Mouse (Mus musculus): ENCODE measurements around the gene Bag3. TPM values are rescaled to one million over a fixed set of nuclear protein-coding genes. Genes with fewer than 3 reads are reported as not detected.

Gene Bag3
- polyA plus RNA-seq, 1 experiment = 58.6 TPM

DNA sequence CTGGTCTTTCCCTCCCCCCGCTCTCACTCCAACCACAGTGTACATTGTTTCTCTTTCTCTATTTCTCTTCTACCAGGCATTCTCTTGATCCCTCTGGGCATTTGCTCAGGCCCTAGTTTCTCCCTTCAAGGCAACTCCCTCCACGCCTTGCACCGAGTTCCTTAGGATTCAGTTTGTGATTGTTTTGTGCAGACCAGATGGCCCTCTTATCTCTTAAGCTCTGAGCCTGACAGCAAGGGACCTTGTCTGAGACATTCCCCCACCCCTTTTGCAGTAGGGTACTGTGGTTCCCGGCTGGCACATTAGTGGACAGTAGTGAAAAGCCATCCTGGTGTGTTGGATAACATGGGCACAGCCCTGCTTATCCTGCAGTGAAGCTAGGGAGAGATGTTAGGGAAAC is 19.1 kb downstream of the Bag3 start:
- TF ChIP-seq CTCF (IDR thresholded peaks at IDR 0.05; ENCODE audit: insufficient read depth, low read length) (no peak), POLR2A (IDR thresholded peaks at IDR 0.05; ENCODE audit: borderline replicate concordance, extremely low read depth, low read depth, low read length) (no peak)
- H3K4me1 ChIP-seq (ENCODE audit: control insufficient read depth, insufficient read depth, low read length) = peaks cover 21% of the 10 kb centered on the region
- DNase-seq = no peak
- no peak overlapping the region for H3K4me3 ChIP-seq (replicated peaks; ENCODE audit: extremely low read depth, low read depth, low read length)
- WGBS = 56% methylated on average over 4 of the region's 4 CpGs

- Histone ChIP-seq H3K4me3 (replicated peaks; ENCODE audit: extremely low read depth, low read depth, low read length) (no peak overlapping the region), H3K4me1 (ENCODE audit: control insufficient read depth, insufficient read depth, low read length) (peaks cover 17% of the 10 kb centered on the region)
- 68% methylated on average over 14 of the region's 14 CpGs for WGBS
- no peak for DNase-seq
- TF ChIP-seq POLR2A (IDR thresholded peaks at IDR 0.05; ENCODE audit: borderline replicate concordance, extremely low read depth, low read depth, low read length) (no peak), CTCF (IDR thresholded peaks at IDR 0.05; ENCODE audit: insufficient read depth, low read length) (no peak)
Measured at GRCm38 (mm10) chr7:128543148-128543855, 19.9 kb downstream of the Bag3 start.

- H3K4me3 ChIP-seq (replicated peaks; ENCODE audit: extremely low read depth, low read depth, low read length) = no peak overlapping the region
- no peak for TF ChIP-seq CTCF (IDR thresholded peaks at IDR 0.05; ENCODE audit: insufficient read depth, low read length)
- peaks cover 12% of the 10 kb centered on the region for H3K4me1 ChIP-seq (ENCODE audit: control insufficient read depth, insufficient read depth, low read length)
- 81% methylated on average over 3 of the region's 3 CpGs for WGBS
- DNase-seq = no peak
Measured at GRCm38 (mm10) chr7:128543961-128544360, 20.5 kb downstream of the Bag3 start.

- DNase-seq = no peak
- peaks cover 17% of the 10 kb centered on the region for H3K4me1 ChIP-seq (ENCODE audit: control insufficient read depth, insufficient read depth, low read length)
- H3K4me3 ChIP-seq (replicated peaks; ENCODE audit: extremely low read depth, low read depth, low read length) = no peak overlapping the region
- 91% methylated on average over 7 of the region's 7 CpGs for WGBS
- TF ChIP-seq CTCF (IDR thresholded peaks at IDR 0.05; ENCODE audit: insufficient read depth, low read length) = no peak
- TF ChIP-seq POLR2A (IDR thresholded peaks at IDR 0.05; ENCODE audit: borderline replicate concordance, extremely low read depth, low read depth, low read length) = no peak
Measured at GRCm38 (mm10) chr7:128544566-128545262, 21.3 kb downstream of the Bag3 start.

DNA sequence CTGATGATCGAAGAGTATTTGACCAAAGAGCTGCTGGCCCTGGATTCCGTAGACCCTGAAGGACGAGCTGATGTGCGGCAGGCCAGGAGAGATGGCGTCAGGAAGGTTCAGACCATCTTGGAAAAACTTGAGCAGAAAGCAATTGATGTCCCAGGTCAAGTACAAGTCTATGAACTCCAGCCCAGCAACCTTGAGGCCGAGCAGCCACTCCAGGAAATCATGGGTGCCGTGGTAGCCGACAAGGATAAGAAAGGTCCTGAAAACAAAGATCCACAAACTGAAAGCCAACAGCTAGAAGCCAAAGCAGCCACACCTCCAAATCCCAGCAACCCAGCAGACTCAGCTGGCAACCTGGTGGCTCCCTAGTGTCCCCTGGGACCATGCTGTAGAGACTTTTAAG is 22.6 kb downstream of the Bag3 start:
- WGBS = 94% methylated on average over 8 of the region's 8 CpGs
- no peak for DNase-seq
- Histone ChIP-seq H3K4me1 (ENCODE audit: control insufficient read depth, insufficient read depth, low read length) (peaks cover 14% of the 10 kb centered on the region), H3K4me3 (replicated peaks; ENCODE audit: extremely low read depth, low read depth, low read length) (no peak overlapping the region)
- no peak for TF ChIP-seq CTCF (IDR thresholded peaks at IDR 0.05; ENCODE audit: insufficient read depth, low read length)
- no peak for TF ChIP-seq POLR2A (IDR thresholded peaks at IDR 0.05; ENCODE audit: borderline replicate concordance, extremely low read depth, low read depth, low read length)

DNA sequence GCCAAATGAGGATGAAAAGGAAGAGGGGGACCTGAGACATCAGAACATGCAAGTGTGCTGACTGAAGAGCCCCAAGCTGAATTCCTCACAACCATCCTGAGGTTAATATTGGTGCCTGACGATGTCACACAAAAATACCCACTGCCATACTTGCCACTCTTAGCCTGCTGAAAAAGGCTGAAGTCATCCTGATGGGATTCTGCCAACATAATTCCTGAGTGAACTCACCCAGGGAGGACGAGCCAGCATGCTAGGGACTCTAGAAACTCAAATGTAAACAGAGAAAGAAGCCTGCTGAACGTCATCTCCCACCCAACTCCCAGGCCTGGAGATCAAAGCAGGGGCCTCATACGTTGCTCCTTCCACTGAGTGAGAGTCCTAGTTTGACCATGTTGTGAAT is 25.7 kb downstream of the Bag3 start:
- no peak overlapping the region for H3K4me3 ChIP-seq (replicated peaks; ENCODE audit: extremely low read depth, low read depth, low read length)
- WGBS = 20% methylated on average over 4 of the region's 4 CpGs
- TF ChIP-seq POLR2A (IDR thresholded peaks at IDR 0.05; ENCODE audit: borderline replicate concordance, extremely low read depth, low read depth, low read length) = no peak
- no peak for TF ChIP-seq CTCF (IDR thresholded peaks at IDR 0.05; ENCODE audit: insufficient read depth, low read length)
- no peak for DNase-seq
- peaks cover 9% of the 10 kb centered on the region for H3K4me1 ChIP-seq (ENCODE audit: control insufficient read depth, insufficient read depth, low read length)

DNA sequence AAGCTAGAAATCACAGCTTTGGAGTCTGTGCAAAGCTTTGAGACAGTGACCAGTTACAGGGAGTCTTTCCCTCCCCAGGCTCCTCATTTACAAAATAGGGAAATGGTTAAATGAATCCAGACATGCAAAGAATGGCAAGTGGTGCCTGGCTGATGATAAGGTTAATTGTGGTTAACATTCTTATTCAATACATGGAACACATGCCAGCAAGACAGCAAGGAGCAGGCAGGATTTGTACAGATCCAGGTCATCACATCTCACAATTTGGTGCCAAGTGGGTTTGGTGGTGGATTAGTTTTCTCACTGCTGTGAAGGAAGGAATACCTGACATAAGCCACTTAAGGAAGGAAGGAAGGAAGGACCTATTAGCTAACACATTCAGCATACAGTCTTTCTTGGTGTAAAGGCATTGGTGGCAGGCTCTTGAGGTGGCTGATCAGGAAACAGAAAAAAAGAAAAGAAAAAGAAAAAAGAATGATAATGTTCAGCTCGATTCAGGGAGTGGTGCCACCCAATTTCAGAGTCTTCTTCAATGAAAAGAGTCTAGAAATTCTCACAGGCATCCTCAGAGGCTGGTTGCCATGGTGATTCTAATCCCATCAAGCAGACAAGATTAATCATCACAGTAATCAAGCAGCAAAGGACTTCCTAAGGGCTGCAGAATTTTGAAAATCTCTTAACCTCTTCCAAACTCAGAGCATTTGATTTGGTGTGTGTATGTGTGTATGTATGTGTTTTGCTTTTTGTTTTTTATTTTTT is 27.1 kb downstream of the Bag3 start:
- Histone ChIP-seq H3K4me3 (replicated peaks; ENCODE audit: extremely low read depth, low read depth, low read length) (no peak overlapping the region), H3K4me1 (ENCODE audit: control insufficient read depth, insufficient read depth, low read length) (peaks cover 12% of the 10 kb centered on the region)
- 28% methylated on average over 1 of the region's 1 CpGs for WGBS
- no peak for DNase-seq
- TF ChIP-seq POLR2A (IDR thresholded peaks at IDR 0.05; ENCODE audit: borderline replicate concordance, extremely low read depth, low read depth, low read length) (no peak), CTCF (IDR thresholded peaks at IDR 0.05; ENCODE audit: insufficient read depth, low read length) (no peak)

GRCm38 (mm10) chr7:128551087-128551457 is 27.7 kb downstream of the Bag3 start:
- no peak overlapping the region for H3K4me3 ChIP-seq (replicated peaks; ENCODE audit: extremely low read depth, low read depth, low read length)
- H3K4me1 ChIP-seq (ENCODE audit: control insufficient read depth, insufficient read depth, low read length) = peaks cover 12% of the 10 kb centered on the region
- TF ChIP-seq POLR2A (IDR thresholded peaks at IDR 0.05; ENCODE audit: borderline replicate concordance, extremely low read depth, low read depth, low read length) = no peak
- TF ChIP-seq CTCF (IDR thresholded peaks at IDR 0.05; ENCODE audit: insufficient read depth, low read length) = no peak
- no peak for DNase-seq
- 32% methylated on average over 3 of the region's 3 CpGs for WGBS

GRCm38 (mm10) chr7:128553105-128553705 is 29.8 kb downstream of the Bag3 start:
- no peak for DNase-seq
- H3K4me3 ChIP-seq (replicated peaks; ENCODE audit: extremely low read depth, low read depth, low read length) = no peak overlapping the region
- peaks cover 12% of the 10 kb centered on the region for H3K4me1 ChIP-seq (ENCODE audit: control insufficient read depth, insufficient read depth, low read length)
- TF ChIP-seq CTCF (IDR thresholded peaks at IDR 0.05; ENCODE audit: insufficient read depth, low read length) (no peak), POLR2A (IDR thresholded peaks at IDR 0.05; ENCODE audit: borderline replicate concordance, extremely low read depth, low read depth, low read length) (no peak)
- WGBS = 37% methylated on average over 3 of the region's 3 CpGs
